Mouse (Mus musculus) layer of hippocampus, postnatal 10 days (tissue): ENCODE measurements around the gene Coro1c. TPM values are rescaled to one million over a fixed set of nuclear protein-coding genes. Genes with fewer than 3 reads are reported as not detected.

Experiments used
- DNase-seq, 2 experiments: peaks; one replicate each; pipeline ENCODE4 v3.0.0; 2021; ENCODE audit warnings: low spot score in 2 of 2
- total RNA-seq, 2 experiments: library from RNA; stranded (reverse); gene quantifications; 2 replicates each; pipeline ENCODE4 v1.2.3; 2021

Gene Coro1c
- total RNA-seq, 2 experiments from 2014 or later: 104 TPM

DNA sequence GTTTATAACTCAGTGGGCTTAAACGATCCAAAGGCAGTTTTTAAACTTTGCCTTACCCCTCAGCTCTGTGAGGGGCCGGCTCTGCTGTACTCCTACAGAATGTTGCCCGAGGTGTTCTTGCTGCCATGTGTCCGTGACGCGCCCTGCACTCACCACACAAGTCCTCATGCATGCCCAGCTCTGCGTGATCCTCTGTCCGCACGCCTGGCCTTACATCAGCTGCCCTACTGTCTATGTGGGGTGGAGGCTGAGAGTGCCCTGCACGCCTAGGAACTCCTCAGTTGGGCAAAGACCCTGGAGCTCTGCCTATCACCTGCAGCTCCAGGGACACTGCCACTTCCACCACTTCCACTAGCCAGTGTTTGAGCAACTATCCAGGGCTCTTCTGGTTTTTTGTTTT lies 50.0 kb downstream of the Coro1c start:
- DNase-seq: no peak

DNA sequence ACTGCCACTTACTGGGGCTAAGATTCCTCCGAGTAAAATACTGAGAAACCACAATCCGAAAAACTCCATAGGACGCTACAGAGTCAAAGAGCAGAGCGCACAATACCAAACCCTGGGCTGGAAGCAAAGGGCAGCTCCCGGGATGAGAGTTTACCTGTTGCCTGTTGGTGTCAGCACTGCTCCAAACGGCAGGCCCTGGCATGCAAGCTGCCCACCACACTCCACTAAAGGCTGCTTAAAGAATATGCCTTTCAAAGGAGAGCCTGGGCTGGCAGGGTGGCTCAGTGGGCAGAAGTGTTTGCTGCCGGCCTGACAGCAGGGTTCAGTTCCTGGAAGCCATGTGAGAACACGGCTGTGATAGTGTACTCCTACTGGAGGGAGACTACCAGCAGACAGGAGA lies 50.9 kb downstream of the Coro1c start:
- no peak for DNase-seq

DNA sequence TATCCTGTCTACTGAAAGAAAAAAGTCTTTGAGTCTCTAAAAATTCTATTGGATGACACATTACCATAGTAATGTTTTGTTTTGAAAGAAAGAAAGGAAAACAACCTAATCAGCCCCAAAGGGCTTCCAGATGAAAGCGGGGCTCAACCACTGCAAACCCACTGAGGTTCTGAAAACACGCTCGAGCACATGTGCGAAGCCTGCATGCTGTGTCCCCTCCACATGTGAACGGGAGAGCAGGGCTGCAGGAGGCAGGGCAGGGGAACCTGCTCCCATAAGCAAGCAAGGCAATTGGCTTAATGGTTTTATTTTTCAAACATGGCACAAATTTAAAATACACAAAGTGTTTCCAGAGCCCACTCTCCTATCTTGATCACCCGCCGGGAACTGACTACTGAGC lies 51.9 kb downstream of the Coro1c start:
- DNase-seq: no peak

DNA sequence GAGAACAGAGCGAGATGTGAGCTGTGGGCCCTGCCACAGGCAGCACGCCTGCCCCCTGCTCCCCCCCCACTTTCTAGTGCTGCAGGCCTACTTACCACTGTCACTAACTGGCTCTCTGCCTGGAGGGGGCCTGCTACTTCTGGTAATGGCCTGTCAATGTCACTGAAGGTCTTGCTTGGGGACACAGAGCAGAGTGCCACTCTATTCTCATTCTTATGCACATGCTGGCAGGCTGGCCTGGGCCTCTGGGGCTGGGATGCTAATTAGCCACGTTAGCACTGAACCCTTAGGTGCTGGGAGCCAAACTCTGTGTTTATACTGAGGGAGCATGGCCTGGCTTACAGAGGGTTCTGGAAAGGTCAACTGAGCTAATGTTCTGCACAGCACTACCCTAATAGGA lies 52.9 kb downstream of the Coro1c start:
- DNase-seq: no peak

DNA sequence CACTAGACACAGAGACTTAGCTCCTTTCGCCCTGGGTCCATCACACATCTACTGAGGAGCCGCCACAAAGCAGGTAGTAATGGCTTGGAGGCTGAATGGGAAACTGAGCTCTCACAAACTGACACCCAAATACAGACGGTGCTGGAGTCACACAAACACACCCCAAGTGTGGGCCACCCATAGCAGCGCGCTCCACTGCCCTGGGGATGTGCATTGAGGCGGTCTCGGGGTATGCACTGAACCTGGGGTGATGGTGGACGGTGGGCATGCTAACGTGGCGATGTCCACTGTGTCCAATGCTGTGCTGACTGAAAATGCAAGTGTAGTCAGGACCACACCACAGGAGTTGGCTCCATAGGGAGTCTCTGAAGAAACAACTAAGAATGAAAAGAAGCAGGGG lies 53.4 kb downstream of the Coro1c start:
- DNase-seq: no peak

DNA sequence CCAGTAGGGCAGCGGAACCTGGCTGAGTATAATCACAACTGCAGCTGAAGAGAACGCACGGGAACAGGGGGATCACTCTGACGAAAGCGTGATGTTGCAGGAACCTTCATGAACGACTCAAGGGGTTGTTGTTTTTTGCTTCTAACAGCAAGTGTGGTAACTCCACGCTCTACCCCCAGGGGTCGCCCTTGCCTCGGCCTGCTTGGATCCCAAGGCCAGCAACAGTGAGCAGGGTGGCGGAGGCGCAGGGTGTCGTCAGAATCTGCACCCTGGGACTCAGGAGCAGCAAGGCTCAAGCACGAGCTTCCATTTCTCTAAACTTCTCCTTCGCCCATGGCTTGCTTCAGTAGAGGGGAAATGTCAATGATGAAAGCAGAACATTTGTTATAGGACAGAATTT lies 54.1 kb downstream of the Coro1c start:
- DNase-seq: peak; percentile 90 to 91

DNA sequence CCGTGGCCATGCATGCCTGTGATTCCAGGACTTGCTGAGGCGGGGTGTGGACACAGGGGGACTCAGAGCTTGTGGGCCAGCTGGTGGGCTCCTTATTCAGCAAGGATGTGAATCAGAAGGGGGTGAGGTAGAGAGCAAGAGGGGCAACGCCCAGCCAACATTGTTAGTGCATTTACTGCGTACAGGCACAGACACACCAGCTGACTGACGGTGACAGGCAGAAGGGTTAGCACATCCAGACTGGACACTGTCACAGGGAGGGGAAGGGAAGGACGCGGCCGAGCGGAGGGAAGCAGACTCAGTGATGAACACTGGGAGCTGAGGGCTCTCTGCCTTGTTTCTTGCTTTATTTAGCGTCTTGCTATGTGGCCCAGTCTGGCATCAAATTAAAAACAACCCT lies 55.0 kb downstream of the Coro1c start:
- no peak for DNase-seq

DNA sequence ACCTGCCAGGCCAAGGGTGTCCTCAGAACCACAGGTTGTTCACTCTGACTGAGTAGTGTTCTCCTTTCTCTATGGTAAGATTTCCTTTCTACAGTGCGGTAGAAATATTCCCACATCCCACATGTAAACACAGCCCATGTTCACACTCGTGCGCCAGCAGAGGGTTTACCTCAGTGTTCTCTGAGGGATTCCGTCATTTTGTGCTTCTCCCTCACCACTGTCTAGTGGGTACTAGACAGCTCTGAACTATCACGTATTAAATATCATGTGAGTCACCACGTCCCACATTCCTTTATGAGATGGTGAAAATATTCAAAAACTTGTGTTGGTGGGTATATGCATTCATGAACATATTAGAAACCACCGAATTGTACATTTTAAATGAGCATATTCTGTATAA lies 56.1 kb downstream of the Coro1c start:
- DNase-seq: no peak

DNA sequence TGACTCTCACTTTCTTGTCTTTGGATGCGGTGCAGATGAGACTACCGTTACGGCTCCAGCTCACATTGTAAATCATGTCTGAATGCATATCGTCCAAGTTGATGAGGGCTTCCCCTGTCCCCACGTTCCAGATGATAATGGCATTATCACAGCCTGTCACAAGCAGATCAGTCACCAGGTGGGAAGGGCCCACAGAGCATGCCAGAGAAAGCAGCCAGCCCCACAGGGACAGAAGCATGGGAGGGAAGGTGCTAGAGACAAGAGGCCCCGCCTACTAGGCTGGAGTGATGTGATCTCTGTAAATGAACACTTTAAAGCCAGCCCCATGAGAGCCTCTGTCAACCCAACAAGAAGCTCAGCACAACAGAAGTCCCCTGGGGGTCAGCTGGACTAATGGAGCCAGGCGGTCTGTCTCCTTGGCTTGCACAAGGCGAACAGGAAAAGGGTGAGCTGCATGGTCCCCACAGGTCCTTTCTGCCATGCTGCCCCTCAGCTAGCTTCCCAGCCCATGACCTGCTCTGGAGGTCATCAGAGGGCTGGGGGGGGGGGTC lies 57.8 kb downstream of the Coro1c start:
- no peak for DNase-seq

DNA sequence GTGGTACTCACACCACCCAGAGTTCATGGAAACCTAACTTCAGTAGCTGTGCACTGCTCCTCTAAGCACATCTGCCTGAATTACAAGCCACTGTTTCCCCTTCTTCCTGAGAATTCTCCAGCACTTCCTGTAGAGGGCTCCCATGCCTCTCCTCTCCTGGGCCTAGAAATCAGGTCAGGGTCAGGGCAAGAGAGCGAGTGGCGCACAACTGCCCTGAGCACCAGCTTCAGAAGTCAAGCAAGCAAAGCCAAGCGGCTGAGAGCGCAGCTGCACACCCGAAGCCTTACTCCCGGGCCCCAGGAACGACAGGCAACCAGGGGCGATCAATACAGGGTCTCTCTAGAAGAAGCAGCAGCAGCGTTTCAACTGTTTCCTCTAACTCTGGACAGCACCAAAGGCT lies 60.9 kb downstream of the Coro1c start:
- DNase-seq: no peak

DNA sequence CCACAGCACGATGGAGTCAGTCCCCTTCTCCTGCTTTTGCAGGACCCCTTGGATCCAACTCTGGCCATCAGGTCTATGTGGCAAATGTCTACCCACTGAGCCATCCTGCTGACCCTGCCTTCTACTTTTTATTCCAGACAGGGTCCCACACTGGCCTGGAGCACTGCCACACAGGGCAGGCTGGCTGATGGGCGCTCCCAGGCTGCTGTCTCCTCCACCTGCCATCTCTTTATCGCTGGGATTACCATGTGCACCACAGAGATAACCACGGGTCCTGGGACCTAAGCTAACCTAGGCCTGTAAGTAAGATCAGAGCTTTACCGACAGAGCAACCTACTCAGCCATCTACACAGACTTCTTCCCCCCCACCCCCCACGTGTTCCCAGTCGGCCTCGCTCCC lies 61.9 kb downstream of the Coro1c start:
- DNase-seq: no peak

DNA sequence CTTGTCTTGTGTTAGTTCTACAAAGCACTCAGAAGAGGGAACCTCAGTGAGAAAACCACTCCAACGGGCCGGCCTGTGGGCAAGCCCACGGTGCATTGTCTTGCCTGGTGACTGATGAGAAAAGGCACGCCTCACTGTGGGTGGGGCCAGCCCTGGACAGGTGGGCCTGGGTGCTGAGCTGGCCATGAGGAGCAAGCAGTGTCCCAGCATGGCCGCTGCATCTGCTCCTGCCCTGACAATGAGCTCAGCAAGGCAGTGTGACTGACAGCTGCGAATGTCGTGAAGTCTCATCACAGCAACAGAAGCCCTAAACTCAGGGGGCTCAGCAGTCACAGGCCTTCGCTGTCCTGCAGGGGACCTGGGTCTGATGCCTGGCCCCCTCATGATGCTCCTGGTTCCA lies 62.9 kb downstream of the Coro1c start:
- DNase-seq: no peak

DNA sequence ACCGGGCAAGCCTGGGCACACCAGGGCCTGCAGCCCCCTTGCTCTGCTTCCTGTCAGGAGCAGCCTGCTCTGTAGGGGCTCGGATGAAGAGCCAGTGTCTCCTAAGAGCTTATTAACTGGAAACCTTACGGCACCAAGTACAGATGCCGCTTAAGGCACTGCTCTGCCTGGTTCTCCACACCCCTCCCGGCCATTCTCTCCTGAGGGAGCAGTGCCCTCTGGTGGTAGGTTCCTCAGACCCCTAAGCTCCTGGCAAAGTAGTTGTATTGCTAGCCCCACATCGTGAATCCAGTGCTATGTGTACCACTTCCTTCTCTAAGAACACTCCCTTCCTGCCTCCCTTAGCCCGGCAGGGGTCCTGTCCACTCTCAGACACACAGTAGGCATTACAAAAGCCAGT lies 63.8 kb downstream of the Coro1c start:
- peak; percentile 76 to 83 for DNase-seq

DNA sequence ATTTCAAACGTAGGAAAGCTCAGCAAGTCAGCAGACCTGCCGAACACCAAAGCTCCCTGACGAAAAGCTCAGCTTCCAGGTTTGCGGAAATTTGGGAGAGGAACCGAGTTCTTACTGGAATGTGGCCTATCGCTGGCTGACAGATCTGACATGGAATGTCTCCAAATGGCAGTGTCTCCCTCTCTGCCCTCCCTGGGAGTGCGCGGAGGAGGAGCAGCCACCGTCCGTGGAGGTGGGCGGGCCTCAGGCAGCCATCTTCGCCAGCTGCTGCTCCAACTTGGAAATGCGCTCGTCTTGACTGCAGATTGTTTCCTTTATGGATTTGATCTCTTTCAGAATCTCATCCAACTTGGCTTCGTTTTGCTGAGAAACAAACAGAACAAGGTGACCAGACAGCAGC lies 64.5 kb downstream of the Coro1c start:
- DNase-seq: no peak

DNA sequence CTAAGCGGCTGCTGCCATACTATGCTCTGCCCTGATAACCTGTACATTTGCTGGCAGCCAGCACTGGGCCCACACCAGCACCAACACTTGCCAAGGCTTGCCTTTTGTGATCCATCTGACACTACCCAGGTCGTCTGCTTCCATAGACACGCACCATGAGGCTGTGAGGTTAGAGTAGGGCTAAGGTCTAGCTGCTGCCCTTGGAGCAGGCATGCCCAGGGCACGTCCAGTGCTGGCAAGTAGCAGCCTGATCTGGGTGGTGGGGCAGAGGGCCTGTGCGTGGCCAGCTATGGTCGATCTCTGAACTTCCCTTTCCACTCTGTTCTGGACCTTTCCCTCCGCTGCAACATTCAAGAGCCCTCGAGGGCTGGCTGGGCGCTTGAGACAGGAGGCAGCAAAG lies 65.7 kb downstream of the Coro1c start:
- DNase-seq: no peak

DNA sequence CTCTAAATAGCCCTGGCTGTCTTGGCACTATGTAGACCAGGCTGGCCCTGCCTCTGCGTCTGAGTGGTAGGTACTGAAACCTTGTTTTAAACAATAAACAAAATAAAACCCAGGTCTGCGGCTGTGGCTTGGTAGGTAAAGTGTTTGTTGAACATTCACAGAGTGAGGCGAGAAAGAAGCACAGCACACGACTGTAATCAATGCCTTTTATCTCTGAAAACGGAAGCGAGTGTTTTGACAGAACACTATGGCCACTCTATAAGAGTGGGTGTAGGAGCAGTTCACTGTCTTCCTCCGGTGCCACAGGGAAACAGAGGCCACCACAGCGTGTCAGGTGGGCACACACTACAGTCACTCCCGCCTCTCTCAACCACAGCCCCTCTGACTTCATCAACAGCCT lies 66.3 kb downstream of the Coro1c start:
- DNase-seq: no peak

DNA sequence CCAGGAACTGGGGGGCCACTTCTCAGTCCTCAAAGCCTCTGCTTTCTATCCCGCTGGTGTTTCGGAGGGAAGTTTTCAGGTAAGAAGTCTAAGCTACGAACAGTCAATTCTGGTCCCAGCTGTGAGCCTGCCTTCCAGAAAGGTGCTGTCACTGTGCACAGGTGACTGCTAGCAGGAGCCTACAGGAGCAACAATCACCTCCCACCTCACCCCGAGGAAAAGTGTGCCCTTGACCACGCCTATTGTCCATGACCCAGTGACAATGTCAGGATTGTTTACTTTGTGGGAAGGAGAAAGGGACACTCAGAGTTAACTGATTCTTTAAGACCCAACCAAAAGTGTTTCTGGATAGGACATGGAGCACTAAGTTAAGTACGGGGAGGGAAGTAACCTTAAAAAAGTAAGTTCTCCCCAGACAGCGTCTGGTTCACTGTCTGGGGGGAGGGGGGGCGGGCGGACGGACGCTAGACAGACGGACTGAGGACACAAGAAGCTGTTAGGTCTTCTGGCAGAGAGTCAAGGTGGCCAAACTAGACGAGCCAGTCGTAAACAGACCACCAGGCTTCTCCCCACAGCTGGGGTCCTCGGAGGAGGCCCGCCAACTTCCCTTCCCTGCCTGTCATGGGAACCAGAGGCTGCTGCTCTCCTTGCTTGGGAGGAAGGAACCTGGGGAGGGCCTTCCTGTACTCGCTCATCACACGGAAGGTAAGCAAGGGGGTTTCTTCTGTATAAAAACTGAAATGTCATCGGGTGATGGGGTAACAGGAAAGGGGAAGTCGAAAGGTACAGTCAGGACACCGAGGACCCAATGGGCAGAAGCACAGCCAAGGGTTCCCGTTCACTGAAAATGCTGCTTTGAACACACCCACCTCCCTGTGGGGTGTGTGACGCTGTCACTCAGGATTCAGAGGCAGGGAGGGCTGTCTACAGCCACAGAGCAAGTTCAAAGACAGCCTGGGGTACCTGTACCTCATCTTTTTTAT lies 67.0 kb downstream of the Coro1c start:
- DNase-seq: no peak

DNA sequence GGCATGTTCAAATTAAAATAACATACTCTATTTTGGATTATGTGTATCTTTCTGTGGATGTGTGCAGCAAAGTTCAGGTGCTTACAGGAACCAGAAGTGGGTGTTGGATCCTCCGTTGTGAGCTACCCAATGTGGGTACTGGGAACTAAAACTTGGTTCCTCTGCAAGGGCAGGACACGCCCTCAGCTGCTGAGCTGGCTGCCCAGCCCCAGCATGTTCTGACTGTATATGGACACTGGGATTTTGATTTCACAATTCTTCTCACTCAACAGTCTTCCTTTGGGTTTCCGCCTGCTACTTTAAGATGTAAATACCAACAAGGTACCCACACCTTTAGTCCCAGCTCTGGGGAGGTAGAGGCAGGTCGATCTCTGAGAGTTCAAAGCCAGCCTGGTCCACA lies 68.1 kb downstream of the Coro1c start:
- no peak for DNase-seq

DNA sequence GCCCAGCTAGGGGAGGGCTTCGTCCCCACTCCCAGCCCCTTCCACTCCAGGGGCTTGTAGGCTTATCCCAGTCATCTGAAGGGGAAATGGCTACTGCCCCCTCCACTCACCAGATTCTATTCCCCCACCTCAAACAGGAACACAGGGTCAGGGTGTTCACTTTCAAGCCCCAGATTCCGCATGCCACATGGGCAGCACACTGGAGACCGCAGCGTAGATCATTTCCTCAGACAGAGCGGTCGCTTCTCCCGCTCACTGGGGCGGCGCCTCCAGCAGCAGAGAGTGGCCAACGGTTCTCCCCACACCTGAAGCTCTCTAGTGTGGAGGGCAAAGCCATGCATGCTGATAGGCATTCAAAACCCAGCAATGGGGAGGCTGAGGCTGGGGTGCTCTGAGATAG lies 71.6 kb downstream of the Coro1c start:
- no peak for DNase-seq

DNA sequence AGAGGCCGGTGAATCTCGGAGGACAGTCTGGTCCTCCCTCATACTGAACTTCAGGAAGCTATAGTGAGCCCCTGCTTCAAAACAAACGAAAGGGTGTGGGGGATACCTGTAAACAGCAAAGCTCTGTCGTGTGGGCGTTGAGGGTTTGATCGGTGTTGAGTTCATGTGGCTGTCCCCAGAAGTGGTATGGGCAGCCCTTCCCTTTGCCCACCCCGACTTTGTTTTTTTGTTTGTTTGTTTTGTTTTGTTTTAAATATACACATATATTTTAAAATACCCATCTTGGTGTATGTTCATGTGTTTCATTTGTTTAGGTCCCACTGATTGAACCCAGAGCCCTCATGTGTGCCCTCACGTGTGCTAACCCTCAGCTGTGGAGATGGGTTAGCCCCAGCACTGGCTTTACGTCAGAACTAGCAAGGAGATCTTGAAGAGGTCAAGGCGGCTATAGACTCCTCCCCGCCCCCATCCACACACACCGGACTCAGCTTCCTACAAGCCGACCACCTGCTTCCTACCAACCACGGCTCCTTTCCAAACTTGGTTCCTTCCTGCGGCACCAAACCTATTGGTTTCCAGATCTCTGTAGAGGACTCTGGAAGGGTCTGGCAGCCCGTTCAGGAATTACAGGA lies 75.1 kb downstream of the Coro1c start:
- no peak for DNase-seq

DNA sequence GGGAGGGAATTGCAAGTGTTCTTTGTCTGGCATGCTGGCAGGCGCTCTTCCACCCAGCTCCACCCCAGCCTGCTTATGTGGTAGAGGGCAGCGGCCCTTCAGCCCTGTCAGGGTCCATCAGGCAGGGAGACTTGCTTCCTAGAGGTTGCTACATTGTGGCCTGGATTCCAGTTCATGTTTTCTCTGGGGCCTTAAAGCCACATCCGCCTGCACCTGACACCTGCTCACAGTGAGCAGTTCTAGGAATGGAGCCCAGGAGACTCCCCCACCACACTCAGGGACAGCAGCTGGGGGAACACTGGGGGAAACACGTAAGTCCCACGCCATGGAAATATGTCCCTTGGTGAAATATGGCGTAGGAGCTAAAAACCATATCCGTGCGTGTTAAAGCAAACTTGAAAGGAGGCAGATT lies 76.1 kb downstream of the Coro1c start, which contains the start of gene Selplg:
Gene Selplg (minus strand): TSS at position 155 of the 412 bp plus-strand sequence.
- no peak for DNase-seq

DNA sequence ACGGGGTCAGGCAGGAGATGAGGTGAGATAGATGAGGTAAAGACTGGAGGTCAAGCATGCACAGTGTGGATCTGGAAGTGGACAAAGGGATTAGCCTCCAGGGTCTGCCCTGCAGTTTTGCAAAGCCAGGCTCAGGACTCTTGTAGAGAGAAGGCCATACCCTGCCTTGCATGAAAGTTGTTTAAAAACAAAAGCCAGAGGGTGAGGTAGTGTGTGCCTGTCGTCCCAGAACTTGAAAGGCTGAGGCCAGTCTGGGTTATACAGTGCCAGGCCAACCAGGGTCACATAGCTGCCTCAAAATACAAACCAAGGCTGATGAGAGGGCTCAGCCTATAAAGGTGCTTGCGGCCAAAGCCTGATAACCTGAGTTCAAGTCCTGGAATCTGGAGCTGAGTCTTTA lies 76.8 kb downstream of the Coro1c start:
- DNase-seq: no peak
